Mouse (Mus musculus) brain, embryonic 14.5 days (tissue): ENCODE results near the gene Fgr.

ENCODE experiments used
- CTCF ChIP-seq: fragments of 200-500 bp; IDR thresholded peaks from 2 replicates; pipeline ENCODE4 v1.5.1; 2012; ENCODE audit warnings: inconsistent platforms, mild to moderate bottlenecking, moderate library complexity, borderline replicate concordance; ENCODE audit not compliant: insufficient read depth, insufficient read length; ENCODE audit errors: extremely low read depth
- POLR2A ChIP-seq: fragments of 200-500 bp; IDR thresholded peaks from 2 replicates; pipeline ENCODE4 v1.6.1; 2012; ENCODE audit warnings: mild to moderate bottlenecking, inconsistent platforms, borderline replicate concordance; ENCODE audit not compliant: poor library complexity, insufficient read depth, insufficient read length, severe bottlenecking; ENCODE audit errors: extremely low read depth

GRCm38 (mm10) chr4:132973186-132973585, 709 bp upstream of the Fgr start:
- TF ChIP-seq CTCF (no peak), POLR2A (no peak)
